Mouse (Mus musculus) heart, postnatal 14 days (tissue): ENCODE measurements around the gene Mob1b. TPM values are rescaled to one million over a fixed set of nuclear protein-coding genes. Genes with fewer than 3 reads are reported as not detected.

Source experiments
- DNase-seq, 2 experiments: peaks; one replicate each; pipeline ENCODE4 v3.0.0; 2021 to 2022
- intact Hi-C: fragments of 180-260 bp; cut with DNase I; formaldehyde crosslinking; loops from one replicate; pipeline ENCODE4 v1.15.1; 2025
- total RNA-seq, 2 experiments: library from RNA; stranded (reverse); gene quantifications; 2 replicates each; pipeline ENCODE4 v1.2.3; 2021

The Mob1b gene
- total RNA-seq, 2 experiments from 2014 or later = 41.7 to 42.9 TPM

DNA sequence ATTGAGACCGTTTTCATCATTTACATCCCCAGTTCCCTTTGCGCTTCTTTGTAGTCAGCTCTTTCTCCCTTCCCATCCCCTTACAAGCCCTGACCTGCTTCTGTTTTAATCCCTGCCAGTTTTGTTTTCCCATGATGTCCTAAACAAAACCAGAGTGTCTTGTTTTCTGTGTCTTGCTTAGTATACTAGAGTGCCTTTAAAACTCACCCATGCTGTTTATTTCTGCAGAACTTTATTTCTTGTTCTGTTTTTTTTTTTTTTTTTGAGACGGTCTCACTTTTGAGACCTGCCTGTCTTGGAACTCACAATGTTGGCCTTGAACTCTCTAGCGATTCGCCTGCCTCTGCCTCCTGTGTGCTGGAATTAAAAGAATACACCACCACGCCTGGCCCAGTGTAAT is 44.9 kb downstream of the Mob1b start:
- intact Hi-C loops = loop anchor here (10.0 kb wide), 1 partner anchor 201 kb away; the partner anchor contains the start of gene Rufy3
- DNase-seq = no peak

DNA sequence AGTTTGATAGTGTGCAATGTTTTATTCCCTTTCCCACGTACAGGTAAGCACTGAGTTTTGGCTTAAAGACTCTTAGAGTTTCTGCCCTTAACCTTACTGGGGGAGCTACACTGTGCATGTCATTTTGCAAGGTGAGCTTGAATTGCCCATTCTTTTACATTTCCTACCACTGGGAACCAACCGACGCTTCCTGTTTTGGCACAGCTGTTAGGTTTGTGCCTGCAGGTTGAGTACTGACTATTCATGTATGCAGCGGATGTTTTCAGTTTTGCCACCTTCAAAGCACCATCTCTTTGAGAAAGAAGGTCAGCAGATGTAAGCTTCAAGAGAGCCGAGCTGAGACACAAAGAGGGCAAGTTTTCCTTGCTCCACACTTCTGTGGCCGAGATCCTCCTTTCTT is 45.5 kb downstream of the Mob1b start:
- DNase-seq = no peak
- intact Hi-C loops = loop anchor here (10.0 kb wide), 1 partner anchor 201 kb away; the partner anchor contains the start of gene Rufy3

DNA sequence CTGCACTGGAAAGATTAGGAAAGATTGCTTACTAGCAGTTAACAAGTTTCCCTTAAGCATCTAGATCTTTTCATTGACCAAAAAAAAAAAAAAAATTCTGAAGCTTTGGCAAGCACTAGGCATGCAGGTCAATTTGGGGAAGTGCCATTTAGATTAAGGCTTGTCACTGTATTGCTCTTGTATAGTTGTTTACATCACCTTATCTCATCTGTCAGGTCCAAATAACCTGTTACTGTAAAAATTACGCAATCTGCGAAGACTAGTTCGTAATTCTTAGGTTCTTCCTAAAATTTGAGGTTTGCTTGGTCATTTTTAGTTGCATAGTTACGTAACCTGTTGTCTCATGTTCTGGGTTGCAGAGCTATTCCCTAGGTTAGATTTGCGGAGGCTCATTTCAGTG is 46.2 kb downstream of the Mob1b start:
- intact Hi-C loops = loop anchor here (10.0 kb wide), 1 partner anchor 202 kb away; the partner anchor contains the start of gene Rufy3
- DNase-seq = no peak

DNA sequence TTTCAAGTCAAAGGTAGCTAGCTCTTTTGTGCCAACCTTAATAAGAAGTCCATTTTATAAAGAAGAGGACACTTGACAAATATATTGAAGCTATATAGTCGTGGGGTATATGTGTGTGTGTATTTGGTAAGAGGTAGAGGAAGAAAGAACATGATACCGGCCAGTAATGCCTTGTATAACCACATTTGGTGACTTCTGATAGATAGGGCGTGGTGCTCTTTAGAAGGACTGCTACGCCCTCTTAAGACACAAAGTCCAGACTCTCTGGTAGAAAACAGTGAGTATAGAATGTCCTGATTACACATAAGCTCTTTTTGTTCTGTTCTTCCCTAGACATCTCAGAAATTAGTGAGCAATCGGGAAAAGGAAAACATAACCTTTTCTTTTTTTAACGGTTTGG is 47.5 kb downstream of the Mob1b start:
- DNase-seq = no peak
- intact Hi-C loops = loop anchor here (10.0 kb wide), 1 partner anchor 203 kb away; the partner anchor contains the start of gene Rufy3

DNA sequence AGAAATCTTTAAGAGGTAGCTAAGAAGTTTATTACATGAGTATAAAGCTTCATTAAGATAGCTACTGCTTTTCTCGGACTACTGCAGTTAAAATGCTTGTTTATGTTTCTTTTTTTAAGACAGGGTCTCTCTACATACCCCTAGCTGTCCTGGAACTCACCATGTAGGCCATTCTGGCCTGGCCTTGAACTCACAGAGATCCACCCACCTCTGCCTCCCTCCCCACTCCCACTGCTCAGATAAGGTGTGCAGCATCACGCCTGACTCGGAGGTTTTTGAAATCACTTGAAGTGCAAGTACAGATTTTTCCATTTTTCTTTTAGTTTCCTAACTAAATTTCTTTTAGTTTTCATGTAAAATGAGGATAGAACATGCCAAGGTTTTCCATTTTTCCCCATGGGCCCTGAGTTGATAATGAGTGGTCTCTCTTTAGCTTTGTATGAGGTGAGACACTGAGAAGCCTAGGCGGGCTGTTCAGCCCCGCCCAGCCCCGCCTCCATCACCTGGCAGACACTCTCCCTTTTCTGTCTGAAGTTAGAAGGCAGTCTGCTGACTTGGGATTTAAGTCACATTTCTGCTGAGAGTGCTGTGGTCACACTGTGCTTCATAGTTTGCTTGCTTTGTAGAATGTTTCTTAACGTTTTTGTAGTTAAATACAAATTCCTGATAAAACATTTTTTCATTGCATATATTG is 61.6 kb downstream of the Mob1b start:
- no peak for DNase-seq
- intact Hi-C loops = no loop called here

DNA sequence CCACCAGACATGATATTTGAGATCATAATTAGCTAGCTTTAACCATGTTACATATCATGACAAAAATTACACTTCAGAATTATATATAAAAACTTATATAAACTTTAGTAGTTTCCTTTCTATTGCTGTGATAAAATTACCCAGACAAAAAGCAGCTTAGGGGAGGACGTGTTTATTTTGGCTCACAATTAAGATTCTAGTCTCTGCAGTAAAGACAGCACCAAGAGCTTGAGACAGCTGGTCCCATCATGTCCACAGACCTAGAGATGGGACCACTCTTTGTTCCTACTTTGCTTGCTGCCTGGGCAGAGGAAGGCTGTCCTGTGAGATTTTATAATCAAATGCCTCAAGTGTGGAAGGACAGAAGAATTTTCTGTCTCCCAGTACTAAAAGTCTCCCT is 64.4 kb downstream of the Mob1b start:
- intact Hi-C loops = no loop called here
- DNase-seq = no peak

DNA sequence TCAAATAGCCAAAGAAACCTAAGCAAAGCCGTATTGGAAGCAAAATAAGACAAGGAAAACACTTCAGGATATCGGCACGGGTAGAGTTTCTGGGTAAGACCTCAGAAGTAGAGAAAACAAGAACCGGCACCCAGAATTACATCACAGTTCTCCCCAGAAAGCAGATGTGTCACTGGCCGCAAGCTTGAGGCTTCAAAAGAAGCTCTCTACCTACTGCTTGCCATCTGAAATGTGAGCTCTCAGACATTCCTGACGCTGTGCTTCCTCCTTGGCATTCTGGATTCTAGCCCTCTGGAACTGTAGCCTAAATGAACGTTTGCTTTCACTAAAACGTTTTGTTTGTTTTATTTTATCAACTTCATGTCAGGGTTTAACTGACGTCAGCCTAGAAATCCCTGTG is 70.0 kb downstream of the Mob1b start:
- intact Hi-C loops = loop anchor here (2.0 to 5.0 kb wide), 3 partner anchors 103 to 592 kb away; no protein-coding TSS in a partner anchor

DNA sequence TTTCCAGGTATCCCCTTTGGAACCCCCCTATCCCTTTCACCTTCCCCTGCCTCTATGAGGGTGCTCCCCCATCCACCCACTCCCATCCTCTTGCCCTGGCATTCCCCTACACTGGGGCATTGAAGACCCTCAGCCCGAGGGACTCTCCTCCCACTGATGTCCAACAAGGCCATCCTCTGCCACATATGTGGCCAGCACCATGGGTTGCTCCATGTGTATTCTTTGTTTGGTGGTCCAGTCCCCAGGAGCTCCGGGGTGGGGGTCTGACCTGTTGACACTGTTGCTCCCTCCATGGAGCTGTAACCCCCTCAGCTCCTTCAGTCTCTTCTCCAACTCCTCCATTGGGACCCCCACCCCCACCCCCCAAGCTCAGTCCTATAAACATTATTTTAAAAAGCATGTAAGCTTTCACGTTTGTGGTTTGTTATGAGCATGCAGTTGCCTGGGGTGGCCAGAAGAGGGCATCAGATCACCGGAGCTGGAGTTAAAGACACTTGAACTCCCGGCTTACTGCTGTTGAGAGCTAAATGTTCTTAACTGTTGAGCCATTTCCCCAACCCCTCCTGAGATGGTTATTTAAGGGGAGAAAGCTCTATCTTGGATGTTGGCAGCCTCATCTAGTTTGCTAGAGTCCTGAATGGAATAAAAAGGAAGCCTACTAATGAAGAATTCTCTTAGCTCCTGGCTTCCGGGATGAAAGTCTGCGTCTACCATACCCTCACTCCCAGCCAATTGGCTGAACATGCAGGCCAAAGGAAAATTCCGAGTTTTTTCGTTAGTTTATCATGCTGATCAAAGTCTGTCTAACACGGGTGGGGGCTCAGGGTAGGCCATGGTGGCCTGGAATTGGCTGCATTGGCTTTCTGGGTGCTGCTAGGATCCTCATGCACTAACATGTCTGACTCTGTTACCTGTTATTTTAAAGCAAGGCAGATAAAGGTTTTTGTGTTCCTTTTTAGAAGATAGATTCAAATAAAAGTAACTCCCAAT is 70.9 kb downstream of the Mob1b start:
- intact Hi-C loops = loop anchor here (2.0 to 5.0 kb wide), 3 partner anchors 104 to 591 kb away; no protein-coding TSS in a partner anchor
- peak; percentile 41 to 66 for DNase-seq

More for the DNA sequence above, 70.0 kb downstream of the Mob1b start:
- DNase-seq = no peak

DNA sequence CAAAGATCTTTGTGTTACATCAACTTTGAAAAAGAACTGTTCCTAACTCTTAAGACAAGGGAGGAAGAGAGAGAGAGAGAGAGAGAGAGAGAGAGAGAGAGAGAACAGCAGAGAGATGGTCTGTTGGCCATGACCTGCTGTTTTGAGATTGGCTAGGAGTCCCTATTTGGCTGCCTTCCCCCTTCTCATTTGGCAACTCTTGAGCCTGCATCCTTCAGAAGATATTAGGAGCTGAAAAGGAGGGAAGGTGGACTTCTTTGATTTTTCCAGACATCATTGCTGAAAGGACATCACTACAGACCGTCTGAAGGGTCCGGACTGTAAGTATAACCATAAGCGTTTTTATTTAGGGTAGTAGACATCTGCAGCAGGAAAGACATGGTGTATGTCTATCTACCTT is 73.0 kb downstream of the Mob1b start:
- DNase-seq = no peak
- intact Hi-C loops = loop anchor here (5.0 kb wide), 2 partner anchors 106 to 429 kb away; no protein-coding TSS in a partner anchor

DNA sequence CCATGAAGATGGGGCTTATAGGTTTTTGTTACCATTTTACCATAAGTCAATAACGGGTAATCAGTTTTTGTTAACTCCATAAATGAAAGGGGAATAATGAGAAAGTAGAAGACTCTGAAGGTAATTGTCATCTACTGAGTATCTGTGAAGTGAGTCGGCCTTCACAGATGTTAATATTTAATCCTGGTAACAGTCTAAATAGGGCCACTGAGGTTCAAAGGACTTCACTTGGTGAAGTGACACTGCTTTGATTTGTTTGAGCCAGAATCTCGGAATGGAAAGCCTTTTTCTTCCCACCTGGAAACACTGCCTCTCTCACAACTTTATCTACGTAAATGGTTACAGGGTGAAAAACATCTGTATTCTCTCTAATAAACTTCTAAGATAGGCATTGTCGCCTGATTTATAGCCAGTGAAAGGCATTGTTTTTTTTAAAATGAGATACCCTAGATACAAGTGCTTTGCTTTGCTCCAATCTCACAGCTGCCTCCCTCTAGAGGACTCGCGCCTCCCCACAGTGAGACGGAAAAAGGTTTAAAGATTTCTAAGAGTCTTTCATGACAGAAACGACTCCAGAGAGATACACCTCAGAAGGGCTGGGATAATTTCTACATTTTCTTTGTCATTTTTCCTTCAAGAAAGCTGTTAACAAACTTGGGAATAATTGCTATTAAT is 75.4 kb downstream of the Mob1b start:
- no peak for DNase-seq
- intact Hi-C loops = no loop called here

DNA sequence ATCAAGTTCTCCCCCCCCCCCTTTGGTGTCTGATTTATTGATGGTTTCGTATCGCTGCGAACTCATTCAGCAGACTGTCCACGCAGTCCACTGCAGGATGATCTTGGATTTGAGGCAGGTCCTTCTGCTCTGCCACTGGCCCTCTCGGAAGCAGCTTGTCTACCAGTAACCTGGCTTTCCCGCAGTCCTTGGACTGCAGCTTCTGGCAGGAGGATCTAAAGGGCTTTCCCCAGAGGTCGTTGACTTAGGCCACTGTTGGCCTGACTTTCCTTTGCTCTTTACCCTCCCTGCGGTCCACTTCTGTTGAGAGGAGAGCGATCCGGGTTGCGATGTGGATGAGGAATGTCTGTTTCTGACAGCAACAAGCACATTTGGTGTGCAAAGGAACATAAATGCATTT is 75.9 kb downstream of the Mob1b start:
- no peak for DNase-seq
- intact Hi-C loops = no loop called here

DNA sequence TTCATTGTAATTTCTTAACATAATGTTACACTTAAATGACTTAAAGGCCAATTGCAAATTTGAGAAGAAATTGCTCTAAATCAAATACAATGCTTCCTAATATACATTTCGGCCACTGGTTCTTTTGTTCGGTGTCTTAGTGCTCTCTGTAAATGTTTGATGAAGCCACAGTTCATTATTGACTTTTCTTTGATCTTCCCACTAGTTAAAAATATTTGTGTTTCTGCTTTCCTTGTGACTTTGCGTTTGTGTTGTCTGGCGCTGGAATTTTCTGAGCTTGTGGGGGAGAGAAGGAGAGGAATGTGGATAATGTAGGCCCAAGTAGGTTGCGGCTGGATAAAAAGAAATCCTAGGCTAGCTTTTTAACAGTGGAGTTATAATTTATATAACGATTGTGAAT is 76.5 kb downstream of the Mob1b start:
- no peak for DNase-seq
- intact Hi-C loops = no loop called here

DNA sequence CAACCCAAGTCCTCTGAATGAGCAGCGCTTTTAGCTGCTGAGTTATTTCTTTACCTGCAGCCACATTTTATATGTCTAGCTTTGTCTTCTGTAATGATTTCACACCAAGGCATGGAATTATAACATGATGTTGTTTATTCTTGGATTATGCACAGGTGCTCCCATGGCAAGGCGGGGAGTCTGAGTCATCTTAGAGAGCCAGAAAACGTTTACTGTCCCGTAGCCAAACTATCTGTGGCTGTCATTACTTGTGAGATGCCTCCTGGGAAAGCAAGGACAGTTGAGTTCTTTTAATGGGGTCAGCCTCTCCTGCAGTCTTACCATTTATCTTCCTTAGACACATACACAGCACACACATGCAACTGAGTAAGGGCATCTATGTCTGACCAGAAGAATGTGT is 85.0 kb downstream of the Mob1b start:
- DNase-seq = no peak
- intact Hi-C loops = no loop called here

DNA sequence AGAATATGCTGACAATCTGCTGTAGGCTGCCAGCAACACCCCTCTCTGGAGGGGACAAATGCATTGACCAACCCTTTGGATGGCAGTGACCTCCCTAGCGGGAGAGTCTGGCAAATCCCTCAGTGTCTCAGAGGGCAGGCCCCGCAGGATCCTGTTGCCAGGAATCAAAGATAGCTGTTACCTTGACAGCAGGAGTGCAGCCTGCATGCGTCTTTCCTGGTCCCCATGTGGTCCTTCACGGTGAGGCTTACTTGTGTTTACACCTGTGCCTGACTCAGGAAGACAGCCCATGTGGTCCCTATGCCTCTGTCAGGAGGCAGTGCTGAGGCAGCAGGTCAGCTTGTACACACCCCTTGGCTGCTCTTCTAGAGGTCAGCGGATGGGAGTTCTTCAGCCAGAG is 85.6 kb downstream of the Mob1b start:
- DNase-seq = no peak
- intact Hi-C loops = no loop called here

DNA sequence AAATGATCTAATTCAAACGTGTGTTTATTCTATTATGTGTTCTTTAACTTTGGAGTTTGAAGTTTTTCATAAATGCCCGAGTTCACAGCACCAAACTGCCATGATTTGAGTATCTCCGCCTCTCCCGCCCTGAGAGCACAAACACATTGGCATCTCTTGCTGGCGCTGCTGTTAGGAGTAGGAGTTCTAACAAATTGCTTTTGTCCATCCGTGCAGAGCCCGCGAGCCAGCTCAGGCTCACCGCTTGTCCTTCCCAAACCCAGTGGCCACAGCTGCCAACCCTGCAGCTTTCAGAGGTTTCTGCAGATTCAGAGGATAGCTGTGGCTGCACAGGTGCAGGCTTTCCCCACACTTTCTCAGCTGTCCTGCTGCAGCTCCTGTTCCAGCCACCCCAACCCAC is 86.7 kb downstream of the Mob1b start:
- DNase-seq = no peak
- intact Hi-C loops = no loop called here

DNA sequence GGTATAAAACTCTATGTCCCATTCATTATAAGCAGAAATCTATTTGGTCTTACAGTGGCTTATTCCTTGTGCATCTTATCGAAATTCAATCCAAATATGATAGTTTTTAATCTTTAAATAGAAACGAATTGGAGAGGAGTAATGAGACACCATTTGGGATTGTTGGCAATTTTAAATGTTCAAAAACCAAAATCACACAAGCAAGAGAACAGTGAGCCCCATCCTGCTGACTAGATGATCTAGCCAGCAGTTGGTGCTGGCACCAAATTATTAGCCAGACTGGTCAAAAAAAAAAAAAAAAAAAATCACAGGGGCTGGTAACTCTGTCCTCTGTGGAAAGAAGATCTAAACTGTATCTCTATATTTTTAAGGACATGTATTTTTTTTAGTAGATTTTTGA is 92.5 kb downstream of the Mob1b start:
- intact Hi-C loops = no loop called here
- no peak for DNase-seq

Other genes with a start within 250 kb of the Mob1b start
- not detected for gene Enam, start 232.9 kb upstream of the Mob1b start, total RNA-seq
- gene Jchain, start 193.0 kb upstream of the Mob1b start, total RNA-seq = 1 to 10 TPM in 1 of 2 experiments, under 1 TPM in 1; 0.33 to 1.2 TPM
- gene Utp3, start 166.4 kb upstream of the Mob1b start, total RNA-seq = 10 to 100 TPM; 20.5 to 20.7 TPM
- gene Rufy3, start 155.8 kb upstream of the Mob1b start, total RNA-seq = 10 to 100 TPM; 11.0 to 11.2 TPM
- gene Grsf1, start 44.7 kb upstream of the Mob1b start, total RNA-seq = 100 to 1,000 TPM; 187 to 200 TPM
- gene Dck, start 44.1 kb downstream of the Mob1b start, total RNA-seq = 1 to 10 TPM; 3.8 to 7.7 TPM
- 10 to 100 TPM; 16.6 to 22.0 TPM for gene Slc4a4, start 166.0 kb downstream of the Mob1b start, total RNA-seq